Mouse (Mus musculus) forebrain, embryonic 11.5 days (tissue): ENCODE measurements around the gene Spaca4. TPM values are rescaled to one million over a fixed set of nuclear protein-coding genes. Genes with fewer than 3 reads are reported as not detected.

Experiments
- ATAC-seq: fragments of 200-750 bp; cut with Nextera tagmentation; replicated peaks from 2 replicates; pipeline ENCODE4 v1.8.0; 2017; ENCODE audit warnings: moderate TSS enrichment; ENCODE audit not compliant: low FRiP score
- DNase-seq: peaks from one replicate; pipeline ENCODE4 v3.0.0-alpha.2; 2017; ENCODE audit warnings: low spot score
- H3K27ac ChIP-seq: fragments of 300-500 bp; sonication (generic); 2 replicates; pipeline ENCODE4 v1.5.1; 2014; ENCODE audit warnings: low read depth, low read length
- H3K27me3 ChIP-seq: fragments of 300-500 bp; sonication (generic); 2 replicates; pipeline ENCODE4 v1.6.1; 2014; ENCODE audit warnings: mild to moderate bottlenecking, low read length, mixed read lengths; ENCODE audit not compliant: control insufficient read depth, insufficient read depth
- H3K36me3 ChIP-seq: fragments of 300-500 bp; sonication (generic); 2 replicates; pipeline ENCODE4 v1.6.1; 2014; ENCODE audit warnings: mild to moderate bottlenecking, low read length, moderate library complexity, mixed read lengths; ENCODE audit not compliant: control insufficient read depth, insufficient read depth
- H3K4me1 ChIP-seq: fragments of 300-500 bp; sonication (generic); replicated peaks from 2 replicates; pipeline ENCODE4 v1.6.1; 2014; ENCODE audit warnings: low read length, mixed read lengths; ENCODE audit not compliant: control insufficient read depth, insufficient read depth
- H3K4me2 ChIP-seq: fragments of 300-500 bp; sonication (generic); 2 replicates; pipeline ENCODE4 v1.6.1; 2014; ENCODE audit warnings: low read depth, mild to moderate bottlenecking, low read length, moderate library complexity, mixed read lengths; ENCODE audit not compliant: severe bottlenecking
- H3K4me3 ChIP-seq: fragments of 300-500 bp; sonication (generic); 2 replicates; pipeline ENCODE4 v1.5.1; 2014; ENCODE audit warnings: low read depth, low read length
- H3K9ac ChIP-seq: fragments of 300-500 bp; sonication (generic); 2 replicates; pipeline ENCODE4 v1.6.1; 2014; ENCODE audit warnings: low read length
- H3K9me3 ChIP-seq: fragments of 300-500 bp; sonication (generic); 2 replicates; pipeline ENCODE4 v1.6.1; 2016; ENCODE audit warnings: low read length, mixed read lengths; ENCODE audit not compliant: control insufficient read depth
- WGBS: fragments of 180-500 bp; shearing (Covaris S2); extraction: QIAGEN DNeasy Blood & Tissue Kit; methylation state at CpG from one replicate; pipeline ENCODE4 v1.1.7; 2014; 5-methylcytosine and 5-hydroxymethylcytosine counted together
- polyA plus RNA-seq: library from polyadenylated mRNA; unstranded; fragments of >200 nt; fragmentation: Nextera tagmentation; extraction: Ambion mirVana; gene quantifications from 2 replicates; pipeline ENCODE4 v1.2.1, GENCODE M21; 2014

Spaca4 gene
- polyA plus RNA-seq, 1 experiment from 2014 or later, result not detected

GRCm38 (mm10) chr7:45707375-45707967 is 18.1 kb downstream of the Spaca4 start:
- H3K9me3 ChIP-seq, result no peaks in the 10 kb centered on the region
- WGBS, result under 1% methylated on average over 27 of the region's 27 CpGs
- H3K4me1 ChIP-seq, result peaks cover 28% of the 10 kb centered on the region
- peaks cover 10% of the 10 kb centered on the region; the same call in 1 of the 2 replicates for H3K36me3 ChIP-seq
- peak overlapping the region; percentile 52 for H3K4me3 ChIP-seq
- H3K4me2 ChIP-seq, result peak overlapping the region; percentile 98
- DNase-seq, result peak; percentile 93
- peak; percentile 27 for ATAC-seq
- no peaks in the 10 kb centered on the region for H3K27me3 ChIP-seq
- H3K27ac ChIP-seq, result peak overlapping the region; percentile 37; the same call in 1 of the 2 replicates
- H3K9ac ChIP-seq, result peak overlapping the region; percentile 9

GRCm38 (mm10) chr7:45706721-45707241 is 18.8 kb downstream of the Spaca4 start:
- Histone ChIP-seq H3K4me3 (peak overlapping the region; percentile 52), H3K9ac (peak overlapping the region; percentile 72), H3K4me2 (peak overlapping the region; percentile 98), H3K4me1 (peaks cover 28% of the 10 kb centered on the region), H3K36me3 (peaks cover 10% of the 10 kb centered on the region; the same call in 1 of the 2 replicates), H3K9me3 (no peaks in the 10 kb centered on the region), H3K27ac (peak overlapping the region; percentile 37; the same call in 1 of the 2 replicates), H3K27me3 (no peaks in the 10 kb centered on the region)
- peak; percentile 92 for DNase-seq
- under 1% methylated on average over 43 of the region's 45 CpGs for WGBS
- 0 out of 2 replicates have a peak, but pooled peaks have one; percentile 3 for ATAC-seq

- Histone ChIP-seq H3K9me3 (no peaks in the 10 kb centered on the region), H3K27me3 (0 out of 2 replicates have a peak, but pooled peaks cover 2% of the 10 kb centered on the region), H3K27ac (no peak overlapping the region), H3K4me3 (peak overlapping the region; percentile 52), H3K36me3 (peaks cover 6% of the 10 kb centered on the region; the same call in 1 of the 2 replicates), H3K9ac (peak overlapping the region; percentile 72; the same call in 1 of the 2 replicates), H3K4me2 (peak overlapping the region; percentile 98), H3K4me1 (peaks cover 28% of the 10 kb centered on the region)
- ATAC-seq (no peak), DNase-seq (no peak)
- WGBS, result 2% methylated on average over 7 of the region's 7 CpGs
These were observed 19.7 kb downstream of the Spaca4 start for GRCm38 (mm10) chr7:45705873-45706281.

GRCm38 (mm10) chr7:45705443-45705864 is 20.2 kb downstream of the Spaca4 start:
- DNase-seq (peak; percentile 76), ATAC-seq (no peak)

GRCm38 (mm10) chr7:45704730-45705442 is 20.7 kb downstream of the Spaca4 start, which contains the start of gene Dbp:
Gene Dbp, plus strand, starts transcription at chr7:45705088.
- no peaks in the 10 kb centered on the region for H3K36me3 ChIP-seq
- peak; percentile 99 for DNase-seq
- peak; percentile 85 for ATAC-seq
- H3K4me1 ChIP-seq, result peaks cover 32% of the 10 kb centered on the region
- no peaks in the 10 kb centered on the region for H3K9me3 ChIP-seq
- peak within 1 kb of the TSS; percentile 98 for H3K4me2 ChIP-seq
- H3K4me3 ChIP-seq, result peak within 1 kb of the TSS; percentile 52
- peak within 1 kb of the TSS; percentile 71 for H3K27ac ChIP-seq
- peaks cover 6% of the 10 kb centered on the region for H3K27me3 ChIP-seq
- H3K9ac ChIP-seq, result peak within 1 kb of the TSS; percentile 49
- WGBS, result under 1% methylated on average over 36 of the region's 36 CpGs

More at GRCm38 (mm10) chr7:45705443-45705864, 20.2 kb downstream of the Spaca4 start:
- under 1% methylated on average over 21 of the region's 21 CpGs for WGBS
- Histone ChIP-seq H3K9ac (peak overlapping the region; percentile 47; the same call in 1 of the 2 replicates), H3K4me3 (peak overlapping the region; percentile 52), H3K4me2 (peak overlapping the region; percentile 98), H3K27ac (peak overlapping the region; percentile 9; the same call in 1 of the 2 replicates), H3K9me3 (no peaks in the 10 kb centered on the region), H3K36me3 (peaks cover 2% of the 10 kb centered on the region; the same call in 1 of the 2 replicates), H3K27me3 (peaks cover 2% of the 10 kb centered on the region; the same call in 1 of the 2 replicates), H3K4me1 (peaks cover 28% of the 10 kb centered on the region)

- H3K27me3 ChIP-seq, result peaks cover 14% of the 10 kb centered on the region
- no peaks in the 10 kb centered on the region for H3K36me3 ChIP-seq
- H3K27ac ChIP-seq, result peak overlapping the region; percentile 71
- DNase-seq (peak; percentile 72), ATAC-seq (peak; percentile 34)
- peak overlapping the region; percentile 49 for H3K9ac ChIP-seq
- H3K4me1 ChIP-seq, result peaks cover 32% of the 10 kb centered on the region
- H3K9me3 ChIP-seq, result no peaks in the 10 kb centered on the region
- WGBS, result under 1% methylated on average over 13 of the region's 13 CpGs
- H3K4me3 ChIP-seq, result peak overlapping the region; percentile 52
- peak overlapping the region; percentile 98 for H3K4me2 ChIP-seq
These were observed 21.5 kb downstream of the Spaca4 start for GRCm38 (mm10) chr7:45704046-45704559.

GRCm38 (mm10) chr7:45703521-45704033 is 22.0 kb downstream of the Spaca4 start:
- Histone ChIP-seq H3K27me3 (peaks cover 19% of the 10 kb centered on the region), H3K36me3 (no peaks in the 10 kb centered on the region), H3K4me3 (peak overlapping the region; percentile 52), H3K9me3 (no peaks in the 10 kb centered on the region), H3K9ac (peak overlapping the region; percentile 49), H3K27ac (peak overlapping the region; percentile 71; the same call in 1 of the 2 replicates), H3K4me1 (peaks cover 32% of the 10 kb centered on the region), H3K4me2 (peak overlapping the region; percentile 98)
- 40% methylated on average over 12 of the region's 12 CpGs for WGBS
- no peak for DNase-seq
- ATAC-seq, result no peak
